Mouse (Mus musculus): Measurements from ENCODE around the gene Rplp1.

Rplp1 gene

GRCm38 (mm10) chr9:61873325-61873724 is 41.0 kb downstream of the Rplp1 start:
- no peak for DNase-seq

- no peak for DNase-seq
These were observed 41.9 kb downstream of the Rplp1 start for GRCm38 (mm10) chr9:61872246-61872941.

DNA sequence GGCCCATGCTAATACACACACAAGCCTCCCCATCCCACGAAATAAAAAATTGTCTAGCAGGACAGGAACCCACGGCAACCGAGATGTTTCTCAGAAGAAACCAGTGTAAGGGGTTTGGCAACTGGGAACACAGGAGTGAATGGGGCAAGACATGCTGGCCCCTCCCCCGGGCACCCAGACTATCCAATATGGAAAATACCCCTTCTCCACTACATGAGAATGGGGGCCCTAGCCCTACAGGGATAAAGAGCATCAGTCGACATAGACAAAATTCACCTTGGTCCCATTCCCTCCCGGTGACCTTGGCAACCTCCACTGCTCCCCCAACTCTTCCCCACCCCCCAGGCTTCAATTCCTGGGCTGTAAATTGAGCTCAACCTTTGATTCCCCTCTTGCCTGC is 42.5 kb downstream of the Rplp1 start:
- DNase-seq, result no peak

DNA sequence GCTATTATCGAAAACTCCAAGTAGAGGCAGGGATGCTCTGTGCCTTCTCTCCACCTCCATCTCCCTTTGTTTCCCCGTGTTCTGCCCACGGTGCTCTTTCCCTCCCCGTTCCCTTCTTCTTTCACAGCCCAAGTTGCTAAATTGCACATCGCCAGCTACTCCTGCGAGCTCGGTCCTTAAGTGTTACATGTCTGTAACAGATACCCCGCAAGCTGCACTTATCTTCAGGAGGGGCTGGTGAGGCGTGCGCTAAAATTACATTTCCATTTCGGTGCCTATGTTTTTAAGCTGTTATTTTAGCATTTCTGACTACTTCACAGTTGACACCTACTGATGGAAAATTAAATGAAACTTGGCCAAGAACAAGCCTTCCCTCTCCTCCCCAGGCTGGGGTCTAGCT is 46.7 kb downstream of the Rplp1 start:
- no peak for DNase-seq

Measured in lung, postnatal 36 days (tissue).